Mouse (Mus musculus): ENCODE data around the gene Trip6.

Trip6 gene

GRCm38 (mm10) chr5:137314193-137315083 lies at the start of gene Trip6:
Gene Trip6, minus strand, starts transcription at chr5:137314404.
- peak; percentile 72 for DNase-seq

GRCm38 (mm10) chr5:137358382-137358781 lies 44.2 kb upstream of the Trip6 start:
- DNase-seq = no peak

DNA sequence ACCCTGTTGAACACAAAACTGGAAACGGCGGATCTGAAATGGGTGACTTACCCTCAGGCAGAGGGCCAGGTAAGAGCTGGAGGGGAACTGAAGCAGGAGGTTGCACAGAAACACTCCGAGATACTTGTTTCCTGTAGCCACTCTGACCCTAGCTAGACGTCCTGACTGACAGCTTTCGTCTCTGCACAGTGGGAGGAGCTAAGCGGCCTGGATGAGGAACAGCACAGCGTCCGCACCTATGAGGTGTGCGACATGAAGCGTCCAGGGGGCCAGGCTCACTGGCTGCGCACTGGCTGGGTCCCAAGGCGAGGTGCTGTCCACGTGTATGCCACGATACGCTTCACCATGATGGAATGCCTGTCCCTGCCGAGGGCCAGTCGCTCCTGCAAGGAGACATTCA lies 39.9 kb upstream of the Trip6 start:
- DNase-seq = no peak

GRCm38 (mm10) chr5:137352011-137352975 lies 38.1 kb upstream of the Trip6 start:
- no peak for DNase-seq

DNA sequence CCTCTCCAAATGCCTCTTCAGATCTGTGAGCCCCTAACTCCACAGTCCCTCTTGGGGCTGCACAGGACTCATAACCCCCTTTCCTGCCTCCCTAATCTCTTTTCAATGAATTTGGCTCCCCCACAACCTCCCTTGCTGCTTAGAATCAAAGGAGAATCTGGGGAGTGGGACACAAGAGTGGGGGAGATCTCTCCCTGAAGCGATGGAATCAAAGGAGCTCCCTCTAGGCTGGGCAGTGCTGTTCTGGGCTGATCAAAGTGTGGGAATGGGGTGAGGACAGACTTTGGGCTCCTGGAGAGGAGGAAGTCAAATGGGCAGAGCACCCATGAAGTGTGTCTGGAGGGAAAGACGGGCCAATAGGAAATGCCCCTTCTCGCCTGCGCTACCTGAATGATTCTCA lies 37.2 kb upstream of the Trip6 start:
- no peak for DNase-seq

DNA sequence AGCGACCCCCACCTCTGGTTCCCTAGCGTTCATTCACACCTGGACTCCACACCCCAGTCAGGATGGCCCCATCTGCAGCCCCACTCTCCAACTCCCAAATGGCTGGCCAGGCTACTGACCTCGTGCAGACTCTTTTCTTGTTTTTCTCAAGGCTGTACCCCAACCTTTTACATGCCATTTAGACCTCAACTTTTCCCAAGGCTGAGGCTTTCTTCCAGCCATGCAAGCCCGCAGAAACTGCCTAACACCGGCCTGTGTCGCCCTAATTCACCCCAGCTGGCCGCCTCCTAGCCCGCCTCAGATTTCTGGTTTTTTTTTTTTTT lies 36.8 kb upstream of the Trip6 start:
- DNase-seq = no peak

DNA sequence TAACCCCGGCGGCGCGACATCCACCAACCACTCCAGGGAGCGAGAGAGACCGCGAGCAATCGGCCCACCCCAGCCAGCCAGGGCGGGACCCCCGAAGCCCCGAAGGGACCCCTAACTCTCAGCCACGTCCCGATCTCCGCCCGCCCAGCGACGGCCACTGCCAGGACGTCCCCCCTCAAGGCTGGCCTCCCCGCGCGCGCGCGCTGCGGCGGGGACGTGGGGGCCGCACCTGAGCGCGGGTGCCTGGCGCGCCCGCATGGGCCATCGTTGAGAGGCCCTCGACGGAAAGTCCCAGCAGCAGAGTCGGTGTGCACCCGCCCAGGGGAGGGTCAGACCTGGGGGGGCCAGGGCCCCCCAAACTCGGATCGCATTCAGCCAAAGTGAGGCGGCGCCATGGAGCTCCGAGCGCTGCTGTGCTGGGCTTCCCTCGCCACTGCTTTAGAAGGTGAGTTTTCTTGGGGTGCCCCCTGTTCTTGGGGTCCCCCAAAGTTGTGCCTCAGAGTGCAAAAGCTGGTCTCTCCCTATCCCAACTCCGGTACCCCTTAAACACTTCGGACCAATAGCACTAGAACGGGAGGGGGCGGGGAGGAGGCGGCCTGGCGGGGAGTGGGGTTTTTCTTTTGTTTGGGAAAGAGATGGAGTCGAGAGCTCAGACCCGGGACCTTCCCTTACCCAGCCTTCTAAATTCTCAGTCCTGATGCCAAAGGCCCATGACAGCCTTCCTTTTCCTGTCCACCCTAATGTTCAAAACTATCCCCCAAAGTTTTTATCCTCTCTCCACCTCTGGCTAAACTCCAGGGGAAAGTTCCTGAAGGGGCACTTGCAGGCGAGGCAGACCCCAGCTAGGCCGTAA lies 36.2 kb upstream of the Trip6 start:
- DNase-seq = no peak

DNA sequence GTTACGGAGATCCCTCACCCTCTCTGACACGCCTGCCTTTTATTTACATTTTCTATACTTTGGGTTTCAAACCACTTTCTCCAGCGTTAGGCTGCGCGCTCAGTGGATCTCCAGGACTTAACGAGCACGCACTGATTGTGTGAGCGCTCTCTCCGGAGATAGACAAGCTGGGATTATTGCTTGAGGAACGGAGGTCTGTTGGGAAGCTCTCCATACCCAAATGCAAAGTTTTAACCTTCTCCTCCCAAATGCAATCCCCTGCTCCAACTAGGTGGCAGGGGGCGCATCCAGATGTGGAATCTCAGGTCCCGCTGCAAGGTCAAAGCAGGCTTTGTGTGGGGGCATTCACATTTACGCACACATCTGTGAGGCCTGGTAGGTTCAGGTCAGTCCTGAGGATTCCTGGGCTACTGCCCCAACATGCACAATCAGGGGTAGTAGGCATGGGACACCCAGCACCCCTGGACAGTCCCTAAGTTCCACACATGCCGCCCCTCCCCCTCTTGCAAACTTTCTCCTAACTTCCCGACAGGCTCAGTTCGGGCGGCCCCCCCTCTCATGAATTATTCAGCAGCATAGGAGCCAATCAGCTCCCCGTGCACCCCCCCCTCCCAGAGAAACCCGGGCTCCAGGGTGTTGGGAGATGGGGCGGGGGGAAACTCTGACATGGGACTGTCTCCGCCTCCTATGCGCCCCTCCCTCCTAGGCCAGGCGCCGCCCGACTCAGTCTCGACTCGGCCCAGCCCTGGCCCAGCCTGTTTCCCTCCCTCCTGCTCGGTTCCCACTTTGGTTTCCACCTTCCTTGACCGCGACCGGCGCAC lies 35.4 kb upstream of the Trip6 start, which contains the start of gene Ephb4:
Gene Ephb4, plus strand, starts transcription at position 726 of the 821 bp plus-strand sequence.
- peak; percentile 55 for DNase-seq

DNA sequence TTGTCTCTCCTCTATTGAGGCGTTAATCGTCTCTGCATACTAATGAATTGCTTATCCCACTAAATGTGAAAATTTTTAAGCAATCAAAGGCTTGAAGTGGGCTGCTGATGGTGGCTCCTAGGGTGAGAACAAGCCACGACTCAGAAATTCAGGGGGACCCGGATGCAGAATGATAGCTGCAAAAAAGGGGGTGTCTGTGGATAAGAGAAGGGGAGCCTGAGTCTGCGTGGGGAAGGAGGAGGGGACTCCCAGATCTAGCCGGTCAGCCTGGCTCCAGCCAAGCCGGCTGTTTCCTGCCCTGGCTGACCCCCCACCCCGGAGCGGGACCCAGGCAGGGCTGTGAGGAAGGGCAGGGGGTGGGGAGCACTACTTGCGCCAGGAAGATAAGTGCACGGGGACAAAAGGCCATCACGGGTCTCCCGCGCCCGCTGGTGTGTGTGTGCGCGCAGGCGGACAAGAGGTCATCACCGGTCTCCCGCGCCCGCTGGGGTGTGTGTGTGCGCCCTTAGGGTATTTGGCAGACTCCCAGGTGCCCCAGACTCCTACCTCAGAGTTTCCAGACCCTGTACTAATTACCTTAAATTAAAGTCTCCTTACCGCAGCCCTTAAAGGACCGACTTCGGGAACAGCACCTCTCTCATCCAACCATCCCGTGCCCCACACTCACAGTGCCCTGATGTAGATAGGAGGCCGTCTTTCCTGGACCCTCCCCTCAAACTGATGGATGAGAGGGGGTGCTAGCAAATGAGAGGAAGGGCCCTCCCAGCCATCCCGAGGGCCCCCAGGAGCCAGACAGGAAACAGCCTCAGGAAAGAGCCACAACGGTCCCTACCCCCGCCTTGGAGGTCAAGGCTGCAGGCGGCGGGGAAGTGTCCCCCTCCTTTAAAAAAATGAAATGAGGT lies 34.5 kb upstream of the Trip6 start:
- DNase-seq = no peak

DNA sequence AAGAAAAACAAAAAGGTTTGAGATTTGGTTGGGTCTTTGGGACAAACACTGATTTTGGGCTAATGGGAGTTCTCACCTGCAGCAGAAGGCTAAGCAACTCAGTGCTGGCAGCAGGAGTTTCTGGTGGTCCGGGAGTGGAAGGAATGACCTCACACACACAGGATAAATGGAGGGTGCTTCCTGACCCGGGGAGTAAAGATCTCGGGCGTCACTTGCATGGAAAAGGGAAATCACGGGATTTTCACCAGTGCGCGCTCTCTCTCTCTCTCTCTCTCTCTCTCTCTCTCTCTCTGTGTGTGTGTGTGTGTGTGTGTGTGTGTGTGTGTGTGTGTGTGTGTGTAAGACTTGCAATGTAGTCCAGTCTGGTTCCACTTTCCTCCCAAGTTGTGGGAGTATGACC lies 33.7 kb upstream of the Trip6 start:
- DNase-seq = no peak

DNA sequence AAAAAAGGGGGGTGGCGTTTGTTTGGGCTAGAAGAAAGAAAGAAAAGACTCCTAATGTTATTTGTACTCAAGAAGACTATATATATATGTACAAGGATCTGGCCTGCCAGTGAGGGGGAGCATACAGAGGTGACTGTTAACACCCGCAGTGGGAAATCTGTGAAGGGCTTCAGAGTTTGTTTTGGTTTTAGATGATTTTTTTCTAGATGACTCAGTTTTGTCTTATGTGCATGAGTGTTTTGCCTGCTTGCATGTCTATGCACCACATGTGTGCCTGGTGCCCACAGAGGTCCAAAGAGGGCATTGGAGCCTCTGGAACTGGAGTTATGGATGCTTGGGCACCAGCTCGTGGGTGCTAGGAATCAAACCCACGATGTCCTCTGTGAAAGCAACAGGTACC lies 32.8 kb upstream of the Trip6 start:
- DNase-seq = no peak

DNA sequence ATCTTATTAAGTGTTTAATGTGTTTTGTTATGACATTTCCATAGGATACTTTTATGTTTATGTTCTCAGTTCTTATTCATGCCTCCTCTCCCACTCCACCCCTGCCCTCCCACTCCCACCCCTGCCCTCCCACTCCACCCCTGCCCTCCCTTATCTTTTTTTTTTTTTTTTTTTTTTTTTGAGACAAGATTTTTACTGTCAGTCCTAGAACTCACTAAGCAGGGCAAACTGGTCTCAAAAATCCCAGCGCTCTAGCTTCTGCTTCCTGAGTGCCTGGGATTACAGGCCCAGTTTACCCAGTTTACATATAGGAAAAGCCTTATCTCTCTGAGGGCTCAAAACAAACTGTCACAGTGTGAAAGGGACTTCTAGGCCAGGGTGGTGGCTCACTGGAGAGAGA lies 32.2 kb upstream of the Trip6 start:
- no peak for DNase-seq

DNA sequence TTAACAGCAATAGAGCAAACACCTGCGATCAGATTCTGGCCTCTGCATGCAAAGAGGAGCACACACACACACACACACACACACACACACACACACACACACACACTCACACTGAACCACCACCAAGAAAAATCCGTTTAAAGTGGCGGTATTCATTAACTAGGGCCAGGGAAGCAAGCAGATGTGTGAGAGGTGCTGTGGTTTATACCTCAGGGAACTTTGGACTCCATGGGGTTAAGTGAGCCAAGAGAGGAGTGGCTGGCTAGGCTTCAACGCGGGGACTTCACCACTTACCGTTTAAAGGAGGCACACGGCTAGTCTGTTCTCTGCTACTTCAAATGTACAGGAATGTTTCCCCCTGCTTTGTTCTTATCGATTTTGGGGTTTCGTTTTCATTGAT lies 31.6 kb upstream of the Trip6 start:
- no peak for DNase-seq

DNA sequence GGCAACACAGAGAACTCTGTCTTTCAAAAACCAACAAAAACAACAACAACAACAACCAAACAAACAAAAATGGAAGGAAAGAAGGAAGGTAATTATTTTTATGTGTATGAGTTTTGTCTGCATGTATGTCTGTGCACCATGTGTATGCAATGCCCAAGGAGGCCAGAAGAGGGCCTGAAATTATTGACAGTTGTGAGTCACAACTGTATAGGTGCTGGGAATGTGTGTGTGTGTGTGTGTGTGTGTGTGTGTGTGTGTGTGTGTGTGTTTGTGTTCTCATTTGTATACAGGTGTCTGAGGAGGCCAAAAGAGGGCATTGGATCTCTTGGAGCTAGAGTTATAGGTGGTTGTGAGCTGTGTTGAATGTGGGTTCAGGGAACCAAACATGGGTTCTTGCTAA lies 29.7 kb upstream of the Trip6 start:
- DNase-seq = no peak

GRCm38 (mm10) chr5:137343412-137343811 lies 29.2 kb upstream of the Trip6 start:
- no peak for DNase-seq

DNA sequence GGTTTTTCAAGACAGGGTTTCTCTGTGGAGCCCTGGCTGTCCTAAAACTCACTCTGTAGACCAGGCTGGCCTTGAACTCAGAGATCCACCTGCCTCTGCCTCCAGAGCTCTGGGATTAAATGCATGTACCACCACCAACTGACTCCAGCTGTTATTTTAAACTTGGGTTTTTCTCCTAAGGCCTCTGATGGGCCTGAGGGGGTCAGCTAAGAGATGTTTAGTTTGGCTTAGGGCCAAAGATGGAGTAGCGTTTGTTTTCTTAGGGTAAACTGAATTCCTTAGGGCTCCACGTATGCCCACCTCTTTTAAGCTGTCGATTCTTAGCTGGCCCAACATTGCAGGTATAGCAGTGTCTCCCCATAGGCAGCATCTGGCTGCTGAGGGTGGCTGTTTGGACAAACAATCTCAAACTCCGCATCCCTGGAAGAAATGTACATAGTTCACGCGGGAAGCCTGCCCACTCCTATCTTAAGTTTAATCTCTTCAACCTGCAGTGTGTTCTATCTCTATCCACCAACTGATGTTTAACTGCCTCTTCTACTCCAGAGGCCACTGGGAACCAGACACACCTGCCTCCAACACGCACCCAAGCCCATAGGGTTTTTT lies 28.3 kb upstream of the Trip6 start:
- DNase-seq = no peak

GRCm38 (mm10) chr5:137340222-137340621 lies 26.0 kb upstream of the Trip6 start:
- no peak for DNase-seq

DNA sequence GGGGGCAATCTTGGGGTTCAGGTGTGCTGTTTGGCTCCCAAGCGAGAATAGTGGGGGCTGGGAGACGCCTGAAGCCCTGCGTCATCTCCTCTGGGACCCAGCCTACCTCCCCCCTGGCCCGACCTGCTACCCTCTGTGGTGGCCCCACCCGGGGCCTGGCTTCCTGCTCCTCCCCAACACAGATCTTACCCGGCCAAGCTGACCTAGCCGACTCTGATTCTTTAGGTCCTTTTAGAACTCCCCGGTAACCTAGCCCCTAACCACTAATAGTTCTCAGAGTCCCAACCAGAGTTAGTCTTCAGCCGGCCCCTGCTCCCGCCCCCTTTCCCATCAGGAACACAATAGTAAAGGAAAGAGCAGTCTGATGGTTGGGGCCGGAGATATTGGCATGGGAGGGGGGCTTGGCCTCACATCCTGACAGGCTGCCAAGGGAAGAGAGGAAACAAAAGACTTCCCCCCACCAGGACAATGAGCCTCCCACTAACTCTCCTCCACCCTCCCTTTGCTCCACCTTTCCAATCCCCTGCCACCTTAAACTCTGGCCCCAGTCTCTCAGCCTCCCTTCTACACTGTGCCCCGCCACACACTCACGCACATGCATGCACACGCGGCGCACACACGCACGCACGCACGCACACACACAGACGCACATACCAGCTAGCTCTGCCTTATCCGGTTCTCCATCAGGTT lies 25.2 kb upstream of the Trip6 start:
- DNase-seq = peak; percentile 30

GRCm38 (mm10) chr5:137338663-137339289 lies 24.6 kb upstream of the Trip6 start:
- no peak for DNase-seq

Measured in right cerebral cortex, postnatal 14 days (tissue).